Mouse (Mus musculus) brain, embryonic 14.5 days (tissue): ENCODE data around the gene Gm17660.

Experiments used
- CTCF ChIP-seq: fragments of 200-500 bp; IDR thresholded peaks from 2 replicates; pipeline ENCODE4 v1.5.1; 2012; ENCODE audit warnings: inconsistent platforms, mild to moderate bottlenecking, moderate library complexity, borderline replicate concordance; ENCODE audit not compliant: insufficient read depth, insufficient read length; ENCODE audit errors: extremely low read depth
- POLR2A ChIP-seq: fragments of 200-500 bp; IDR thresholded peaks from 2 replicates; pipeline ENCODE4 v1.6.1; 2012; ENCODE audit warnings: mild to moderate bottlenecking, inconsistent platforms, borderline replicate concordance; ENCODE audit not compliant: poor library complexity, insufficient read depth, insufficient read length, severe bottlenecking; ENCODE audit errors: extremely low read depth

GRCm38 (mm10) chr5:104108879-104109369 lies 31.5 kb upstream of the Gm17660 start:
- no peak for TF ChIP-seq CTCF
- TF ChIP-seq POLR2A: no peak
